ENCODE assay signal across 8 mouse cellular contexts in the genomic region with DNA sequence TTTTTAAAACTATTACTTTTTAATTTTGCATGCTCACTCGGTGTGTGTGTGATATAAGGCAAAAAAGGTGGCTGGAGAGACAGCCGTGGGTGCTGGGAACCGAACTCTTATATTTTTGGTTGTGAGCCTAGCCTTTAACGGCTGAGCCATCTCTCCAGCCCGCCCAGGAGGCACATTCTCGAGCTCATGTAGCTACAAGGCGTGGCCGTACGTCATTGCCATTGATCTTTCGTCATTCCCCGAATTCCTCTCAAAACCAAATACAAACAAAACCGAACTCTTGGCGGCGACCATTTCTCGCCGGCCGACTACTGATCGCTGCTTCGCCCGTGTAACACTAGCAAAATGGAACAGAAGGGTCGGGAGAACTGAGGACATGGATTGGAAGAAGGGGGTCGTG. TPM values are rescaled to one million over a fixed set of nuclear protein-coding genes. Genes with fewer than 3 reads are reported as not detected.
DNase-seq lines count a peak whose midpoint lies in the region; ATAC-seq and TF ChIP-seq lines count a peak whose summit lies in the region.
"Not testable (repeated sequence)": the region's sequence is repeated elsewhere in the genome, so short reads cannot be mapped to it uniquely, and the experiment has no call there.

No protein-coding gene starts in this region.

- ATAC-seq in heart, embryonic 15.5 days (replicated peaks; ENCODE audit: insufficient number of reproducible peaks, insufficient read depth, low FRiP score, low read depth), result peak; percentile 30
- peak; percentile 52 for ATAC-seq in liver, embryonic 13.5 days (ENCODE audit: low read depth)
- ATAC-seq in stomach, embryonic 14.5 days (ENCODE audit: insufficient number of reproducible peaks, insufficient read depth, low FRiP score, low read depth), result peak; percentile 15; the same call in 1 of the 2 replicates

- not testable (repeated sequence) for H3K4me2 ChIP-seq in CH12.LX (ENCODE audit: insufficient read depth, low read depth, poor library complexity, severe bottlenecking)
- peak overlapping the region; percentile 58 for H3K4me2 ChIP-seq in heart, embryonic 15.5 days
- H3K4me2 ChIP-seq in liver, embryonic 13.5 days, result peak overlapping the region; percentile 73
- H3K4me2 ChIP-seq in stomach, embryonic 14.5 days (replicated peaks; ENCODE audit: low read depth, low read length), result peak overlapping the region; percentile 14; the same call in 1 of the 2 replicates

- peak overlapping the region; percentile 58 to 99 (median 88) for H3K4me3 ChIP-seq in CH12.LX (replicated peaks in 1 of 3; ENCODE audit: low read depth in 2 of 3, low read length in 2 of 3, poor library complexity in 1 of 3)
- peak overlapping the region; percentile 62 for H3K4me3 ChIP-seq in forebrain, embryonic 10.5 days
- peak overlapping the region; percentile 80 for H3K4me3 ChIP-seq in heart, embryonic 15.5 days
- peak overlapping the region; percentile 69 for H3K4me3 ChIP-seq in liver, embryonic 13.5 days (replicated peaks)
- H3K4me3 ChIP-seq in stomach, embryonic 14.5 days (ENCODE audit: low read depth, low read length), result peak overlapping the region; percentile 61

- TF ChIP-seq POLR2A in CH12.LX (IDR thresholded peaks at IDR 0.05; ENCODE audit: low read depth, low read length), result not testable (repeated sequence)

- H3K36me3 ChIP-seq in CH12.LX (replicated peaks in 1 of 2; ENCODE audit: control insufficient read depth in 1 of 2, insufficient read depth in 1 of 2, low read length in 1 of 2); forebrain, embryonic 10.5 days (replicated peaks); heart, embryonic 15.5 days; liver, embryonic 13.5 days; stomach, embryonic 14.5 days (ENCODE audit: control insufficient read depth, insufficient read depth, low read length): not testable (repeated sequence)

- under 1% methylated on average over 22 of the region's 22 CpGs for WGBS in forebrain, embryonic 10.5 days
- under 1% methylated on average over 22 of the region's 22 CpGs for WGBS in heart, embryonic 15.5 days
- 0% methylated on average over 22 of the region's 22 CpGs for WGBS in liver, embryonic 13.5 days (ENCODE audit: insufficient replicate concordance)
- under 1% methylated on average over 22 of the region's 22 CpGs for WGBS in stomach, embryonic 14.5 days

- H3K27me3 ChIP-seq in CH12.LX (replicated peaks); forebrain, embryonic 10.5 days (ENCODE audit: poor library complexity, severe bottlenecking); heart, embryonic 15.5 days; liver, embryonic 13.5 days; stomach, embryonic 14.5 days (ENCODE audit: control insufficient read depth, insufficient read depth, low read length): not testable (repeated sequence)

- in situ Hi-C loops in CH12.LX (cut with MboI; ENCODE audit: low pct_ligation_motif_present, low pct_unique_long_range_greater_than_20kb, low sequenced_read_pairs), result loop anchor here (5.0 kb wide), 2 partner anchors 37 to 82 kb away; no protein-coding TSS in a partner anchor

- peaks cover 6 to 21% of the 10 kb centered on the region in 2 experiments; a peak in 3 of 4 replicates for H3K4me1 ChIP-seq in CH12.LX (ENCODE audit: control insufficient read depth in 1 of 2, insufficient read depth in 2 of 2)
- H3K4me1 ChIP-seq in forebrain, embryonic 10.5 days, result peaks cover 22% of the 10 kb centered on the region
- not testable (repeated sequence) for H3K4me1 ChIP-seq in heart, embryonic 15.5 days (replicated peaks); stomach, embryonic 14.5 days (ENCODE audit: control insufficient read depth, insufficient read depth, low read length)
- peaks cover 18% of the 10 kb centered on the region for H3K4me1 ChIP-seq in liver, embryonic 13.5 days (replicated peaks)

- TF ChIP-seq RAD21 in CH12.LX (IDR thresholded peaks at IDR 0.05; ENCODE audit: low read depth, low read length), result not testable (repeated sequence)

- TF ChIP-seq CTCF in CH12.LX (conservative IDR thresholded peaks at IDR 0.05 in 1 of 2, IDR thresholded peaks at IDR 0.05 in 1 of 2; ENCODE audit: low read depth in 2 of 2, low read length in 2 of 2), result not testable (repeated sequence)

- dilution Hi-C loops in CH12.LX (cut with MboI; ENCODE audit: extremely low pct_ligation_motif_present, extremely low pct_unique_long_range_greater_than_20kb, low sequenced_read_pairs), result not testable (repeated sequence)

- H3K9ac ChIP-seq in CH12.LX (ENCODE audit: insufficient read depth, low read depth), result peak overlapping the region; percentile 99
- H3K9ac ChIP-seq in heart, embryonic 15.5 days, result peak overlapping the region; percentile 75
- H3K9ac ChIP-seq in liver, embryonic 13.5 days, result peak overlapping the region; percentile 70
- peak overlapping the region; percentile 52 for H3K9ac ChIP-seq in stomach, embryonic 14.5 days (replicated peaks; ENCODE audit: low read depth, low read length)

- H3K79me2 ChIP-seq in CH12.LX (replicated peaks; ENCODE audit: control insufficient read depth, extremely low read depth, insufficient read depth, poor library complexity, severe bottlenecking), result not testable (repeated sequence)

- TF ChIP-seq EP300 in CH12.LX (IDR thresholded peaks at IDR 0.05; ENCODE audit: low read length), result not testable (repeated sequence)

- peak overlapping the region; percentile 97 for H3K27ac ChIP-seq in CH12.LX (ENCODE audit: insufficient read depth, low read depth)
- peak overlapping the region; percentile 80 for H3K27ac ChIP-seq in forebrain, embryonic 10.5 days
- H3K27ac ChIP-seq in heart, embryonic 15.5 days, result peak overlapping the region; percentile 79
- H3K27ac ChIP-seq in liver, embryonic 13.5 days, result peak overlapping the region; percentile 79
- H3K27ac ChIP-seq in stomach, embryonic 14.5 days (ENCODE audit: low read length), result peak overlapping the region; percentile 82

- peak; percentile 85 for DNase-seq in CH12.LX (ENCODE audit: extremely low read depth)
- DNase-seq in c-Kit-positive CD71-negative TER-119-negative erythroid progenitor cells, embryonic 14.5 days (ENCODE audit: low read depth), result peak; percentile 78
- DNase-seq in forebrain, embryonic 10.5 days (ENCODE audit: extremely low spot score, low spot score), result peak; percentile 87
- peak; percentile 92 for DNase-seq in kidney, postnatal 14 days
- DNase-seq in liver, embryonic 13.5 days, result peak; percentile 79
- DNase-seq in natural killer cell, adult 2 months (ENCODE audit: low spot score in 2 of 2), result peak; percentile 90 to 92

- H3K9me3 ChIP-seq in CH12.LX (replicated peaks; ENCODE audit: low read length); forebrain, embryonic 10.5 days; heart, embryonic 15.5 days (replicated peaks); liver, embryonic 13.5 days (replicated peaks); stomach, embryonic 14.5 days (ENCODE audit: control insufficient read depth, low read depth, low read length): not testable (repeated sequence)

TF ChIP-seq in CH12.LX, 34 proteins besides CTCF, POLR2A, EP300 and RAD21 (continues in another document):
- peak; percentile 68 for TF ChIP-seq NRF1 (IDR thresholded peaks at IDR 0.05; ENCODE audit: low read depth, low read length)
- peak; percentile 63; the same call in 1 of the 2 replicates for TF ChIP-seq MXI1 (IDR thresholded peaks at IDR 0.05; ENCODE audit: low read depth, low read length)
- TF ChIP-seq ELF1 (IDR thresholded peaks at IDR 0.05; ENCODE audit: low read depth, low read length), result peak; percentile 96
- TF ChIP-seq KAT2A (IDR thresholded peaks at IDR 0.05; ENCODE audit: insufficient replicate concordance, low read length), result peak; percentile 77; the same call in 1 of the 2 replicates
- TF ChIP-seq MEF2A (IDR thresholded peaks at IDR 0.05; ENCODE audit: borderline replicate concordance, low read depth, low read length), result peak; percentile 14; the same call in 1 of the 2 replicates
- peak; percentile 41; the same call in 1 of the 2 replicates for TF ChIP-seq HCFC1 (IDR thresholded peaks at IDR 0.05; ENCODE audit: low read depth, low read length)
- peak; percentile 99 for TF ChIP-seq TBP (conservative IDR thresholded peaks at IDR 0.05; ENCODE audit: low read depth, low read length)
- TF ChIP-seq IRF4 (IDR thresholded peaks at IDR 0.05; ENCODE audit: low read depth, low read length), result 0 out of 2 replicates have a peak, but pooled peaks have one; percentile 28
- 0 out of 2 replicates have a peak, but pooled peaks have one; percentile 22 for TF ChIP-seq JUN (IDR thresholded peaks at IDR 0.05; ENCODE audit: insufficient read depth, low read depth, low read length)
- TF ChIP-seq ETS1 (conservative IDR thresholded peaks at IDR 0.05; ENCODE audit: low read depth, low read length), result 0 out of 2 replicates have a peak, but pooled peaks have one; percentile 14
- peak; percentile 95 for TF ChIP-seq MAFK (IDR thresholded peaks at IDR 0.05; ENCODE audit: insufficient replicate concordance, low read length)
- TF ChIP-seq GABPA (IDR thresholded peaks at IDR 0.05; ENCODE audit: insufficient replicate concordance, low read depth, low read length), result peak; percentile 12; the same call in 1 of the 2 replicates
- TF ChIP-seq JUND (conservative IDR thresholded peaks at IDR 0.05; ENCODE audit: low read depth, low read length), result 0 out of 2 replicates have a peak, but pooled peaks have one; percentile 9

RNA-seq across cellular contexts. Expression of gene Klrb1c, which starts 29.0 kb away (rescaled TPM):
- total RNA-seq in CH12.LX (2012; rRNA removed) (not detected in 2 replicates), CH12.LX (2014; rRNA removed) (not detected in 2 replicates)
- polyA plus RNA-seq in CH12.LX (2012; ENCODE audit: insufficient read length, low read depth), result not detected in 2 replicates
- not detected in 2 replicates for polyA plus RNA-seq in forebrain, embryonic 10.5 days (2016; fragmentation: Nextera tagmentation; extraction: Ambion mirVana)
- 0.10 and 0.11 TPM in 2 replicates for polyA plus RNA-seq in heart, embryonic 15.5 days (2015; fragmentation: Nextera tagmentation; extraction: Ambion mirVana)
- 0.08 and 0.10 TPM in 2 replicates for polyA plus RNA-seq in liver, embryonic 13.5 days (2015; fragmentation: Nextera tagmentation; extraction: Ambion mirVana)
- polyA plus RNA-seq in stomach, embryonic 14.5 days (2014; fragmentation: Nextera tagmentation; extraction: Ambion mirVana), result not detected in 2 replicates

RNA-seq across cellular contexts. Expression of gene Klrb1, which starts 37.2 kb away (rescaled TPM):
- total RNA-seq in CH12.LX (2012; rRNA removed), result 1.1 and 1.3 TPM in 2 replicates
- 1.1 and 1.3 TPM in 2 replicates for total RNA-seq in CH12.LX (2014; rRNA removed)
- polyA plus RNA-seq in CH12.LX (2012; ENCODE audit: insufficient read length, low read depth), result 0.29 and 0.79 TPM in 2 replicates
- not detected in 2 replicates for polyA plus RNA-seq in forebrain, embryonic 10.5 days (2016; fragmentation: Nextera tagmentation; extraction: Ambion mirVana)
- not detected in 2 replicates for polyA plus RNA-seq in heart, embryonic 15.5 days (2015; fragmentation: Nextera tagmentation; extraction: Ambion mirVana)
- not detected in 2 replicates for polyA plus RNA-seq in liver, embryonic 13.5 days (2015; fragmentation: Nextera tagmentation; extraction: Ambion mirVana)
- polyA plus RNA-seq in stomach, embryonic 14.5 days (2014; fragmentation: Nextera tagmentation; extraction: Ambion mirVana), result not detected in 2 replicates

Comparison
In these comparisons a context has a peak if more than half of its experiments do, and no peak if none do; other contexts are left out.
1. Peak in every context shown above with its lines: DNase-seq, ATAC-seq, H3K4me3 ChIP-seq and H3K27ac ChIP-seq.